Mouse (Mus musculus) spleen, adult 2 months (tissue): ENCODE data around the gene Siah2.

Experiments used
- CTCF ChIP-seq: fragments of 200-500 bp; IDR thresholded peaks from 2 replicates; pipeline ENCODE4 v1.5.1; 2011; ENCODE audit warnings: mild to moderate bottlenecking, inconsistent platforms; ENCODE audit not compliant: insufficient read depth, insufficient read length, insufficient replicate concordance; ENCODE audit errors: extremely low read depth
- POLR2A ChIP-seq: fragments of 200-500 bp; IDR thresholded peaks from 2 replicates; pipeline ENCODE4 v1.6.1; 2011; ENCODE audit warnings: low read depth, low read length, inconsistent platforms

DNA sequence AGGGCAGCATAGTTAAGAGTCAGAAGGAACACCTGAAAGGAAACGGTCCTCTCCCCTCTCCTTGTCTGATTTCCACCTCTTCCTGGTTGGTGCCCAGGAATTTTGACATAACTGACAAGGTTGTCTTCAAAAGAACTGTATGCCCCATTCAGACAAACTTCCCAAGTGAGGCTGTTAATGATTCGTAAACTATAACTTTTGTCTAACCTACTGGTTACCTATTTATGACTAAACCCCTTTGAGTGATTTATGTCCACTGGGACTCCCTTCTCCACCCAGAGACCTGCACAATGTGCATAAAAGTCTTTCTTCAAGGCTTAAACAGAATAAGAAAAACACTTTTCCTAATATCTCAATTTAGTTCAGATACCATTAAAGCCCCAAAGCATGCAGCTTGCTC is 45.0 kb downstream of the Siah2 start:
- TF ChIP-seq CTCF = no peak
- TF ChIP-seq POLR2A = no peak
